Mouse (Mus musculus) brain, embryonic 14.5 days (tissue): ENCODE data around the gene Unc5cl.

Experiments
- CTCF ChIP-seq: fragments of 200-500 bp; IDR thresholded peaks from 2 replicates; pipeline ENCODE4 v1.5.1; 2012; ENCODE audit warnings: inconsistent platforms, mild to moderate bottlenecking, moderate library complexity, borderline replicate concordance; ENCODE audit not compliant: insufficient read depth, insufficient read length; ENCODE audit errors: extremely low read depth
- POLR2A ChIP-seq: fragments of 200-500 bp; IDR thresholded peaks from 2 replicates; pipeline ENCODE4 v1.6.1; 2012; ENCODE audit warnings: mild to moderate bottlenecking, inconsistent platforms, borderline replicate concordance; ENCODE audit not compliant: poor library complexity, insufficient read depth, insufficient read length, severe bottlenecking; ENCODE audit errors: extremely low read depth

DNA sequence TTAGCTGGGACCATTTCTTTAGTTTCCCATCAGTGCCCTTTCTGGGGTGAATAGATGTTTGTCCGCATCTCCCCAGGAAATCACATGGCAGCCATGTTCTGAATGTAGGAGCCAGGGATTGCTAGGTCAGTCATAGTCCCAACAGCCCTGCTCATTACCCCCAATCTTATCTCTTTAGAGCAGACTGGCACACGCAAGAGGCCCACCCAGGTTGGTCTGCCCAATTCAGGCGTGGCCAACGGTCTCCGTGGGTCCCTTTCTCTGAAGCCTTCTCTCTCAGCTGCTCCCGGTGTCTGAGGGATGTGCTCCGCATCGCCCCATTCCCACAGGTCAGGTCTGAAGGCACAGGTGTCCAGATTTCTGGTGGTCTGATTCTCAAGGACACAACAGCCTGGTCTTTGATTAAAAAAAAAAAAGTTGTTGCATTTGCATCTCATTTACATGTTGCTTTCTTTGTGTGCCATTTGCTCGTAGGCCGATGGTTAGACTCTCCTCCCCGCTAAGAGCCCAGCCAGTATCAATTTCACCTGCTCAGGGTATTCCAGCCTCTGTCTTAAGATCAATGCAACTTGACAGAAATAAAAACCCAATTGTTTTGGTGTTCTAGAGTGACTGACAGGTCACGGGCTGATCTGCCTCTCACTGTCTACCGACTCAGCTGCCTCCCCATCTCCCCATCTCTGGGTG, 3.9 kb upstream of the Unc5cl start:
- no peak for TF ChIP-seq CTCF
- no peak for TF ChIP-seq POLR2A
